Mouse (Mus musculus): ENCODE data around the gene Ykt6.
"Not testable (repeated sequence)": the region's sequence is repeated elsewhere in the genome, so short reads cannot be mapped to it uniquely, and the experiment has no call there.

Gene Ykt6

GRCm38 (mm10) chr11:5990910-5991309 lies 35.4 kb downstream of the Ykt6 start:
- DNase-seq (ENCODE audit: low read depth, low spot score), result peak; percentile 58

- DNase-seq (ENCODE audit: low read depth, low spot score), result no peak
Measured at GRCm38 (mm10) chr11:5994212-5994611, 38.7 kb downstream of the Ykt6 start.

- no peak for DNase-seq (ENCODE audit: low read depth, low spot score)
Measured at GRCm38 (mm10) chr11:5994880-5995279, 39.4 kb downstream of the Ykt6 start.

GRCm38 (mm10) chr11:5995989-5996388 lies 40.5 kb downstream of the Ykt6 start:
- DNase-seq (ENCODE audit: low read depth, low spot score), result peak; percentile 80

- DNase-seq (ENCODE audit: low read depth, low spot score), result peak; percentile 33
Measured at GRCm38 (mm10) chr11:5998472-5998871, 43.0 kb downstream of the Ykt6 start.

GRCm38 (mm10) chr11:5999832-6000771 lies 44.6 kb downstream of the Ykt6 start:
- peak; percentile 87 for DNase-seq (ENCODE audit: low read depth, low spot score)

- no peak for DNase-seq (ENCODE audit: low read depth, low spot score)
Measured at GRCm38 (mm10) chr11:6000961-6001682, 45.6 kb downstream of the Ykt6 start.

- peak; percentile 24 for DNase-seq (ENCODE audit: low read depth, low spot score)
Measured at GRCm38 (mm10) chr11:6001981-6002649, 46.6 kb downstream of the Ykt6 start.

GRCm38 (mm10) chr11:6003046-6003639 lies 47.6 kb downstream of the Ykt6 start:
- DNase-seq (ENCODE audit: low read depth, low spot score), result peak; percentile 26

- peak; percentile 26 for DNase-seq (ENCODE audit: low read depth, low spot score)
Measured at GRCm38 (mm10) chr11:6005374-6006043, 50.0 kb downstream of the Ykt6 start.

GRCm38 (mm10) chr11:6006351-6007009 lies 51.0 kb downstream of the Ykt6 start:
- DNase-seq (ENCODE audit: low read depth, low spot score), result not testable (repeated sequence)

- DNase-seq (ENCODE audit: low read depth, low spot score), result not testable (repeated sequence)
Measured at GRCm38 (mm10) chr11:6007010-6007778, 51.7 kb downstream of the Ykt6 start.

GRCm38 (mm10) chr11:6007779-6008128 lies 52.3 kb downstream of the Ykt6 start:
- not testable (repeated sequence) for DNase-seq (ENCODE audit: low read depth, low spot score)

- not testable (repeated sequence) for DNase-seq (ENCODE audit: low read depth, low spot score)
Measured at GRCm38 (mm10) chr11:6010751-6011482, 55.4 kb downstream of the Ykt6 start.

GRCm38 (mm10) chr11:6011879-6012278 lies 56.4 kb downstream of the Ykt6 start:
- DNase-seq (ENCODE audit: low read depth, low spot score), result no peak

GRCm38 (mm10) chr11:6013359-6013758 lies 57.9 kb downstream of the Ykt6 start:
- no peak for DNase-seq (ENCODE audit: low read depth, low spot score)

GRCm38 (mm10) chr11:6015011-6015431 lies 59.5 kb downstream of the Ykt6 start:
- no peak for DNase-seq (ENCODE audit: low read depth, low spot score)

GRCm38 (mm10) chr11:6016368-6016767 lies 60.9 kb downstream of the Ykt6 start:
- peak; percentile 55 for DNase-seq (ENCODE audit: low read depth, low spot score)

- DNase-seq (ENCODE audit: low read depth, low spot score), result no peak
Measured at GRCm38 (mm10) chr11:6016797-6017395, 61.4 kb downstream of the Ykt6 start.

All from CD4-positive helper T cell, adult 2 months (primary cell).